Mouse (Mus musculus): ENCODE results near the gene Xdh. TPM values are rescaled to one million over a fixed set of nuclear protein-coding genes. Genes with fewer than 3 reads are reported as not detected.

Gene Xdh
- polyA plus RNA-seq, 1 experiment from 2014 or later = 5.0 TPM

DNA sequence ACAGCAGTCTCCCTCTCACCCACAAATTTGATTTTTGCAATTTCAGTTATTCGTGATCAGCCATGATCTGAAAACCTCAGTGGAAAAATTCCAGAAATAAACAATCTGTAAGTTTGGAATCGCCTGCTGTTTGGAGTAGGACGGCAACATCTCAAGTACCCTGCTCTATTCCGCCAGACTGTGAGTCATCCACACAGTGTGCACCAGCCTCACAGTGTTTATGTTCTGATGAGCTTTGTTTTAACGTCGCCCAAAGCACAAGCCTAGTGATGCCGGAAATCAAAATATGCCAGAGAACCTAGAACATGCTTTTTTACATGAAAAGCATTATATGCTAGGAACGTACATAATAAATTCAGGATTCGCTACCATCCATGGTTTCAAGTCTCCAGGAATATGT, 14.9 kb upstream of the Xdh start:
- ChIA-PET CTCF (no interaction called here), POLR2A (no interaction called here)
- H3K27me3 ChIP-seq = no peaks in the 10 kb centered on the region
- DNase-seq (ENCODE audit: low read depth, low spot score) (no peak), ATAC-seq (no peak)
- TF ChIP-seq CTCF (IDR thresholded peaks at IDR 0.05) = no peak
- in situ Hi-C loops (cut with MboI; ENCODE audit: low pct_unique_long_range_greater_than_20kb) = no loop called here

GRCm38 (mm10) chr17:73962628-73963043, 12.6 kb upstream of the Xdh start:
- CTCF ChIA-PET = no interaction called here
- DNase-seq (ENCODE audit: low read depth, low spot score) (no peak), ATAC-seq (no peak)
- POLR2A ChIA-PET = no interaction called here
- no peak for TF ChIP-seq CTCF (IDR thresholded peaks at IDR 0.05)
- H3K27me3 ChIP-seq = peaks cover under 1% of the 10 kb centered on the region
- in situ Hi-C loops (cut with MboI; ENCODE audit: low pct_unique_long_range_greater_than_20kb) = no loop called here

- DNase-seq (ENCODE audit: low read depth, low spot score) (no peak), ATAC-seq (no peak)
- H3K27me3 ChIP-seq = peaks cover 7% of the 10 kb centered on the region
- no peak for TF ChIP-seq CTCF (IDR thresholded peaks at IDR 0.05)
- ChIA-PET POLR2A (no interaction called here), CTCF (no interaction called here)
- in situ Hi-C loops (cut with MboI; ENCODE audit: low pct_unique_long_range_greater_than_20kb) = no loop called here
These were observed 11.9 kb upstream of the Xdh start for GRCm38 (mm10) chr17:73961801-73962403.

- peaks cover 11% of the 10 kb centered on the region for H3K27me3 ChIP-seq
- TF ChIP-seq CTCF (IDR thresholded peaks at IDR 0.05) = no peak
- POLR2A ChIA-PET = no interaction called here
- in situ Hi-C loops (cut with MboI; ENCODE audit: low pct_unique_long_range_greater_than_20kb) = no loop called here
- CTCF ChIA-PET = no interaction called here
- ATAC-seq (no peak), DNase-seq (ENCODE audit: low read depth, low spot score) (no peak)
These were observed 10.7 kb upstream of the Xdh start for GRCm38 (mm10) chr17:73960745-73961144.

DNA sequence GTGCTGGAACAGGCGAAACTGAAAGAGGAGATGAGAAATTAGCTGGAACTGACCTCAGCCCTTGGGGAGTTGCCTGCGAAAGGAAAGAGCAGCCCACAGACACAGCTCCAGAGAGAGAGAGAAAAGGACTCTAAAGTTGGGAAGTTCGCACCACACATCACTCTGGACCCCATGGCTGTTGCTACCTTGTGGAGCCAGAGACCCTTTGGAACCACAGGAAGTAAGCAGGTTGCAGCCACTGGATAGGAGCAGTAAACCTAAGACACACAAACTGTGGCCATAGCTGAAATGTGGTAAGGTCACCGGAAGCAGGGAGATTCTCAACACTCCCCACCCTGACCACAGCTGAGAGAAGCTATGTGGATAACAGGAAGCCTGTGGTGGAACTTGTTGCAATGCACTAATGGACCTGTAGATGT, 2.1 kb upstream of the Xdh start:
- no peak for ATAC-seq
- ChIA-PET POLR2A (no interaction called here), CTCF (no interaction called here)
- TF ChIP-seq CTCF (IDR thresholded peaks at IDR 0.05) = no peak
- peaks cover 13% of the 10 kb centered on the region for H3K27me3 ChIP-seq
- in situ Hi-C loops (cut with MboI; ENCODE audit: low pct_unique_long_range_greater_than_20kb) = no loop called here
- DNase-seq (ENCODE audit: low read depth, low spot score) = no peak

DNA sequence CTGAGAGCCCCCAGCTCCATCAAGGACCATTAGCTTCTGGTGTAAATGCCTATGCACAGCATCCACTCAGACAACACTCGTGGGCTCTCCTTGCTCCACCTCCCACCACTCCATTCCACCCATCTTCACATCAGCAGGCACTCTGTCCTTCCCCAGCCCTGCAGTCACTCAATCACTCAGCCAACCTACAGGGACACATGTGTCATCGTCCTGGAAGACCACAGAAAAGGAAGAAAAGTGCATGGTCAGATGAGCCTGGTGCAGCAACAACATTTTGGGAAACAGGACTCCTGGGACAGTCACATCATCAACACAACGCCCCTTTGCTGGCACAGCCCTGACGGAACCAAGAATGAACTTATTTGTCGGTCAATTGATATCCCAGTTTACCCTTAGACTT, 974 bp upstream of the Xdh start:
- no peak for TF ChIP-seq CTCF (IDR thresholded peaks at IDR 0.05)
- DNase-seq (ENCODE audit: low read depth, low spot score) (no peak), ATAC-seq (no peak)
- H3K27me3 ChIP-seq = peaks cover 9% of the 10 kb centered on the region
- ChIA-PET POLR2A (no interaction called here), CTCF (no interaction called here)
- in situ Hi-C loops (cut with MboI; ENCODE audit: low pct_unique_long_range_greater_than_20kb) = no loop called here

DNA sequence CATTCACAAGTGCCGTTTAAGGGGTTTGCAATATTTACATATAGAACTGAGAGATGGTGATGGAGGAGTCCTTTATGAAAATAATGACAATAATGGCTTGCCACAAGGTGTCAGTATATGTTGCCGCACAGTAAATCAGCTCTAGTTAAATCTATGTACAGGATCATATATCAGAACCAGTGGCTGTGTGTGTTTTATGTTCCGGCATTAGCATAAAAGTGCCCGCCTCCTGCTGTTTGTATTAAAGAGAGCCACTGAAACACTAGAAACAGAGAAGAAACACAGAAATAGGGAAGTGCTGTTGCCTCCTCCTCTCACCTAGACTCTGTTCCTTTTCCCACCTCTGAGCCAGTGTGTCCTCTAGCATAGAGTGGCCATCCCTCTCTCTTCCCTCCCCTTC, 498 bp downstream of the Xdh start:
- DNase-seq (ENCODE audit: low read depth, low spot score) (no peak), ATAC-seq (no peak)

GRCm38 (mm10) chr17:73948801-73949200, 1.2 kb downstream of the Xdh start:
- ChIA-PET POLR2A (no interaction called here), CTCF (interaction anchor here (0.6 kb wide), 1 partner anchor 519 kb away, joined by 3 read pairs; no protein-coding TSS in a partner anchor)
- TF ChIP-seq CTCF (IDR thresholded peaks at IDR 0.05) = no peak
- H3K27me3 ChIP-seq = no peaks in the 10 kb centered on the region
- no peak for ATAC-seq
- DNase-seq (ENCODE audit: low read depth, low spot score) = no peak
- in situ Hi-C loops (cut with MboI; ENCODE audit: low pct_unique_long_range_greater_than_20kb) = no loop called here

More for the DNA sequence above, 498 bp downstream of the Xdh start:
- in situ Hi-C loops (cut with MboI; ENCODE audit: low pct_unique_long_range_greater_than_20kb) = no loop called here
- TF ChIP-seq CTCF (IDR thresholded peaks at IDR 0.05) = peak; percentile 43
- ChIA-PET CTCF (no interaction called here), POLR2A (no interaction called here)
- H3K27me3 ChIP-seq = peaks cover under 1% of the 10 kb centered on the region

GRCm38 (mm10) chr17:73948039-73948438, 2.0 kb downstream of the Xdh start:
- TF ChIP-seq CTCF (IDR thresholded peaks at IDR 0.05) = no peak
- no peak for DNase-seq (ENCODE audit: low read depth, low spot score)
- CTCF ChIA-PET = interaction anchor here (0.6 kb wide), 1 partner anchor 518 kb away, joined by 3 read pairs; no protein-coding TSS in a partner anchor
- in situ Hi-C loops (cut with MboI; ENCODE audit: low pct_unique_long_range_greater_than_20kb) = no loop called here
- H3K27me3 ChIP-seq = no peaks in the 10 kb centered on the region
- POLR2A ChIA-PET = no interaction called here
- no peak for ATAC-seq

DNA sequence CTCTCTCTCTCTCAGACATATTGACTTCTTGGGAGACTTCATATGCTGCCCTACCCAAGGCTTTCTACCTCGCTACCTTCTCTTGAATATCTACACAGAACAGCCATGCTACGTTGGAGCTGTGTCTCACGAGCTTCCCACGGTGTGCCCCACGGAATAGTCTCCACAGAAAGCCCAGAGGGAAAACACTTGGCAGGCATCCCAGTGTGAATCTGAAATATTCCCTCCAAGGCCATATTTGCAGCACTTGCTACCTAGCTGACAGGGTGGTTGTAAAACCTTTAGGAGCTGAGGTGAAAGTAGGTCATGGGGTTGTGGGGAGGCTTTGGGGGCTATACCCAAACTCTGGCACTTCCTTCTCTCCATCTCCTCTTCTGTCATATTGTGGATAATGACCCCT, 3.1 kb downstream of the Xdh start:
- POLR2A ChIA-PET = no interaction called here

DNA sequence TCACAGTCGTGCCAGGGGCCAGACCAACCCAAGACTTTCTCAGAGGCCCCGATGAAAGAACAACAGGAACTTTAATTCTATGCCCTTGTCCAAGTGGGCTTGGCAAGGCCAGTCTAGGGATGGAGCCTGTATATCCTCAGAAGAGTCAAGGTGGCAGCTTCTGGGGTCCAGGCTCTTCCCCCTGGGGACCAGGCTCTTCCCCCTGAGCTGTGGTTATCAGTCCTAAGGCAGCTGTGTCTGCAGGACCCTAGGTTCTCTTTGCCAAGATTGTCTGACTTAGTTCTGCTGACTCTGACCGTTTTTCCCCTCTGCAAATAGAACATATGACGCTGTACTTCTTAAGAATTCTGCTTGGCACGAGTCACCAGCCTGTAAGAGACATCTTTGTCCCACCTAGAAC, 5.3 kb downstream of the Xdh start:
- ATAC-seq = no peak
- H3K27me3 ChIP-seq = no peaks in the 10 kb centered on the region
- CTCF ChIA-PET = no interaction called here
- POLR2A ChIA-PET = no interaction called here
- TF ChIP-seq CTCF (IDR thresholded peaks at IDR 0.05) = no peak
- in situ Hi-C loops (cut with MboI; ENCODE audit: low pct_unique_long_range_greater_than_20kb) = no loop called here
- DNase-seq (ENCODE audit: low read depth, low spot score) = no peak

More for the DNA sequence above, 3.1 kb downstream of the Xdh start:
- in situ Hi-C loops (cut with MboI; ENCODE audit: low pct_unique_long_range_greater_than_20kb) = no loop called here
- no peak for DNase-seq (ENCODE audit: low read depth, low spot score)
- no peak for TF ChIP-seq CTCF (IDR thresholded peaks at IDR 0.05)
- CTCF ChIA-PET = interaction anchor here (0.7 kb wide), 1 partner anchor 137 kb away, joined by 3 read pairs; no protein-coding TSS in a partner anchor
- no peaks in the 10 kb centered on the region for H3K27me3 ChIP-seq
- ATAC-seq = no peak

All from Patski (cell line).